Mouse (Mus musculus): ENCODE data around the gene Rxra. TPM values are rescaled to one million over a fixed set of nuclear protein-coding genes. Genes with fewer than 3 reads are reported as not detected.

Gene Rxra
- polyA plus RNA-seq, 1 experiment from 2014 or later = 5.2 TPM

DNA sequence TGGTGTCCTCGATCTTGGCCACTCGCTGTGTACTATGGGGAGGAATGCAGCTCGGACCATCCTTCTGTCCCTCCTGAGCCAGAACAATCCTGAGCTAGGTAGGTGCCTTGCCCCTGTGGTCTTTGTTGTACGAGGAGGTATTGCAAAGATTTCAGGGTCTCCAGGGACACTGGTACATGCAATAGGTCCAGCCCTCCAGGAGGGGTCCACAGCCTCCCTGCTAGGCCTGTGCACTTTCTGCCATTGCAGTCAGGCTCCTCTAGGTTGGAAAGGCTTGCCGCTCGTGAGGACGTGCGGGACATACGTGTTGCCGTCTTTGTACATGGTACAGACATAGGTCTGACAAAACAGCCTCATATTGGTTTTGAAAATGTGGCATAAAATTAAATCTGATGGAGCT, 98.8 kb downstream of the Rxra start:
- Histone ChIP-seq H3K36me3 (ENCODE audit: control insufficient read depth, insufficient read depth, low read length) (no peaks in the 10 kb centered on the region), H3K4me2 (no peak overlapping the region), H3K4me1 (replicated peaks; ENCODE audit: control insufficient read depth, insufficient read depth, low read length) (no peaks in the 10 kb centered on the region), H3K9me3 (ENCODE audit: control insufficient read depth, low read length) (no peaks in the 10 kb centered on the region), H3K9ac (ENCODE audit: low read depth, low read length) (no peak overlapping the region), H3K27me3 (replicated peaks; ENCODE audit: control insufficient read depth, insufficient read depth, low read length) (no peaks in the 10 kb centered on the region), H3K27ac (ENCODE audit: low read depth, low read length) (no peak overlapping the region), H3K4me3 (ENCODE audit: low read depth, low read length) (no peak overlapping the region)
- no peak for ATAC-seq (replicated peaks; ENCODE audit: low FRiP score)
- no peak for DNase-seq (ENCODE audit: low spot score)
- WGBS = 86% methylated on average over 10 of the region's 10 CpGs

DNA sequence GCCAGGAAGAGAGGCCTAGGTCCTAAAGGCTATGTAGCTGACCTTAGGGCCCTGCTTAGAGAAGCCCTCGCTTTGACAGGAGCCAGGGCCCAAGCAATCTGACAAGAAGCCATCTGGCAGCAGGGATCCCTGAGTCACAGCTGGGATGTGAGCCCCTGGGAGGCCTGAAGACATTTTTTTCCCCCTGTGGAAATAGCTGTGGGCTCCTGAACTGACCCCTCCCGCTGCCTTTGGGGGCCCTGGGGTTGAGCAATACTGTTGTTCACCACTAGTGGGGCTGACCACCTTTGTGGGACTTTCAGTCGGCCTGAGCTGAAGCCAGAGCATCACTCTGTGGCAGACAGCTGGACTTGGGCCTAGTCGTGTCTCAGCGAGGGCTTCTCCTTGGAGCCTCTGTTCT, 99.4 kb downstream of the Rxra start:
- 53% methylated on average over 5 of the region's 5 CpGs for WGBS
- Histone ChIP-seq H3K27me3 (replicated peaks; ENCODE audit: control insufficient read depth, insufficient read depth, low read length) (no peaks in the 10 kb centered on the region), H3K27ac (ENCODE audit: low read depth, low read length) (no peak overlapping the region), H3K36me3 (ENCODE audit: control insufficient read depth, insufficient read depth, low read length) (no peaks in the 10 kb centered on the region), H3K4me3 (ENCODE audit: low read depth, low read length) (no peak overlapping the region), H3K4me1 (replicated peaks; ENCODE audit: control insufficient read depth, insufficient read depth, low read length) (no peaks in the 10 kb centered on the region), H3K9me3 (ENCODE audit: control insufficient read depth, low read length) (no peaks in the 10 kb centered on the region), H3K4me2 (no peak overlapping the region), H3K9ac (ENCODE audit: low read depth, low read length) (no peak overlapping the region)
- DNase-seq (ENCODE audit: low spot score) (no peak), ATAC-seq (replicated peaks; ENCODE audit: low FRiP score) (no peak)

DNA sequence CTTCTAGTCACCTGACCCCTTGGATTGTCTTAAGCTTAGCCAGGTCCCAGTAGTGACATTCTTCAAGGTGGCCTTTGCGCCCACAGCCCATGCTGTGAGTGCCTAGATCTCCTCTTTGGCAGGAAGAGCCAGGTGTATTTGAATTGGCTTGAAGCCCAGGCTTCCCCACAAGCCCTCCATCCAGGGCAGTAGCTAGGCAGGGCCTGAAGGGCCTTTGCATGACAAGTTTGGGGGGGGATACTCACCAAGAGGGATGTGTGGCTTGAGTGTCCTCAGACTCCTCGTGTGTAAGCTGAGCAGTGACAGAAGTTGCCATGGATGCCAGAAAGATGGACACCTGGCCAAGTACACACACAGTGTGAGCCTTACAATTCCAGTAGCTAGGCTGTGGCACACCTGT, 101.5 kb downstream of the Rxra start:
- DNase-seq (ENCODE audit: low spot score) = no peak
- no peak overlapping the region for H3K4me3 ChIP-seq (ENCODE audit: low read depth, low read length)
- WGBS = 70% methylated on average over 2 of the region's 2 CpGs
- no peak overlapping the region for H3K9ac ChIP-seq (ENCODE audit: low read depth, low read length)
- H3K9me3 ChIP-seq (ENCODE audit: control insufficient read depth, low read length) = no peaks in the 10 kb centered on the region
- H3K27me3 ChIP-seq (replicated peaks; ENCODE audit: control insufficient read depth, insufficient read depth, low read length) = no peaks in the 10 kb centered on the region
- H3K4me1 ChIP-seq (replicated peaks; ENCODE audit: control insufficient read depth, insufficient read depth, low read length) = no peaks in the 10 kb centered on the region
- no peak overlapping the region for H3K27ac ChIP-seq (ENCODE audit: low read depth, low read length)
- no peaks in the 10 kb centered on the region for H3K36me3 ChIP-seq (ENCODE audit: control insufficient read depth, insufficient read depth, low read length)
- no peak for ATAC-seq (replicated peaks; ENCODE audit: low FRiP score)
- no peak overlapping the region for H3K4me2 ChIP-seq

DNA sequence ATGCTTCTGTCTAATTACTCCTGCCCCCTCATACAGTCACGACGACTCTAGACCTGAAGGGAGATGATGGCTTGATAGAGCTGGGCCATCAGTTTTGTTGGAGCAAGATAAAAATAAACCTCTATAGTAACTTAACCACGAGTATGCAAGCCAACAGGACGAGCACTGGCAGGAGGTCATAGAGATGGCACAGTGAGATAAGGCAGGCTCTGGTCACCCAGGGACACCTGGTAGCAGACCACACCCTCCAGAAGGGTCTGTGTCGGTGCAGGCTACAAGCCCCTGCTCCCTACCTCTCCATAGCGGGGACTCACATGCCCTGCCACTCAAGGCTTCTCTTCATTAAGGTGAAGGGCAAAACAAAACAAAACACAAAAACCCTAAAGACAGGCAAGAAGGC, 102.0 kb downstream of the Rxra start:
- H3K4me3 ChIP-seq (ENCODE audit: low read depth, low read length) = no peak overlapping the region
- H3K4me1 ChIP-seq (replicated peaks; ENCODE audit: control insufficient read depth, insufficient read depth, low read length) = no peaks in the 10 kb centered on the region
- H3K4me2 ChIP-seq = no peak overlapping the region
- no peak overlapping the region for H3K9ac ChIP-seq (ENCODE audit: low read depth, low read length)
- no peaks in the 10 kb centered on the region for H3K9me3 ChIP-seq (ENCODE audit: control insufficient read depth, low read length)
- no peak for DNase-seq (ENCODE audit: low spot score)
- no peak for ATAC-seq (replicated peaks; ENCODE audit: low FRiP score)
- no peaks in the 10 kb centered on the region for H3K36me3 ChIP-seq (ENCODE audit: control insufficient read depth, insufficient read depth, low read length)
- 44% methylated on average over 6 of the region's 6 CpGs for WGBS
- H3K27ac ChIP-seq (ENCODE audit: low read depth, low read length) = no peak overlapping the region
- H3K27me3 ChIP-seq (replicated peaks; ENCODE audit: control insufficient read depth, insufficient read depth, low read length) = no peaks in the 10 kb centered on the region

DNA sequence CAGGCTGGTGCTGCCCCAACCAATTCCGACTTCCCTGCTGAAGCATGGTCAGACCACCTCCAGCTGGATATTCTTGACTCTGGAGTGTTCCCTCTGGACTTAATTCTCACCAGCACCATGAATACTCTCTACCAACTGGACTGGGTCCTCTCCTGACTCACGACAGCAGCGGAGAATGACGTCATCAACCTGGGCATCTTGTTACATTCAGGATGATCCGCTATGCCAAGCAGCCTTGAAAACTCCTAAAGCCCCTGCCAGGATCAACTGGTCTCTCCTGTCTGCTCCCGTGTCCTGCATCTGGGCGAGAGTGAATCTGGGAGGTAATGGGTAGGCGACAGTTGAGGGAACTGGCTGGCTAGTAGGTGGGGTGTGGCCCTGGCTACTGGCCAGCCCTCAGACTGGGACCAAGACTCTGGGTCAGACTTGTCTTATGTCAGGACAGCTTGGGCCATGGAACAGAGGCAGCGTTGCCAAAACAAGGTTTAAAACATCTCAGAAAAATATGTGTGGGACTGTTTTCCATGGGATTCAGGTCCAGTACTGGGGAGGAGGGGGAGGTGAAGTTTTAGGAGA, 103.1 kb downstream of the Rxra start:
- no peaks in the 10 kb centered on the region for H3K9me3 ChIP-seq (ENCODE audit: control insufficient read depth, low read length)
- H3K27ac ChIP-seq (ENCODE audit: low read depth, low read length) = no peak overlapping the region
- DNase-seq (ENCODE audit: low spot score) (no peak), ATAC-seq (replicated peaks; ENCODE audit: low FRiP score) (no peak)
- WGBS = 82% methylated on average over 9 of the region's 9 CpGs
- H3K4me2 ChIP-seq = no peak overlapping the region
- no peak overlapping the region for H3K9ac ChIP-seq (ENCODE audit: low read depth, low read length)
- H3K27me3 ChIP-seq (replicated peaks; ENCODE audit: control insufficient read depth, insufficient read depth, low read length) = no peaks in the 10 kb centered on the region
- no peak overlapping the region for H3K4me3 ChIP-seq (ENCODE audit: low read depth, low read length)
- H3K36me3 ChIP-seq (ENCODE audit: control insufficient read depth, insufficient read depth, low read length) = no peaks in the 10 kb centered on the region
- no peaks in the 10 kb centered on the region for H3K4me1 ChIP-seq (replicated peaks; ENCODE audit: control insufficient read depth, insufficient read depth, low read length)

DNA sequence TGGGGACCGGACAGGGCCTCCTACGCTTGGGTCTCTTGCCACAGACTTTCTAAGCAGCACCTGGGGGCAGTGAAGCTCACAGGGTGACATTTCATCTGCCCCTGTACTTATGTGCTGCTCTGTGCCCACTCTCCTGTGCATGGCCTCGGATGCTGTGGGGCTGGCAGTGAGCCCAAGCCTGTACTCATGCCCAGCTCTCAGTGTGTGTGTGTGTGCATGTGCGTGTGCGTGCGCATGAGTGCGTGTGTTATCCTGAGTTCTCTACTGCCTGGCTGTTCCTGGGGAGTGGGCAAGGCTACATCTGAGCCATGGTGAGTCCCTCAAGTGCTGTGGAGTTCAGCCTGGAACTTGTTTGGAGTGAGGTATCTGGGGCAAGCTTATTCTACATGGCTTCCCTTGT, 103.9 kb downstream of the Rxra start:
- WGBS = 89% methylated on average over 7 of the region's 7 CpGs
- Histone ChIP-seq H3K27ac (ENCODE audit: low read depth, low read length) (no peak overlapping the region), H3K4me3 (ENCODE audit: low read depth, low read length) (no peak overlapping the region), H3K4me2 (no peak overlapping the region), H3K36me3 (ENCODE audit: control insufficient read depth, insufficient read depth, low read length) (no peaks in the 10 kb centered on the region), H3K9me3 (ENCODE audit: control insufficient read depth, low read length) (no peaks in the 10 kb centered on the region), H3K4me1 (replicated peaks; ENCODE audit: control insufficient read depth, insufficient read depth, low read length) (no peaks in the 10 kb centered on the region), H3K9ac (ENCODE audit: low read depth, low read length) (no peak overlapping the region), H3K27me3 (replicated peaks; ENCODE audit: control insufficient read depth, insufficient read depth, low read length) (no peaks in the 10 kb centered on the region)
- no peak for ATAC-seq (replicated peaks; ENCODE audit: low FRiP score)
- DNase-seq (ENCODE audit: low spot score) = no peak

DNA sequence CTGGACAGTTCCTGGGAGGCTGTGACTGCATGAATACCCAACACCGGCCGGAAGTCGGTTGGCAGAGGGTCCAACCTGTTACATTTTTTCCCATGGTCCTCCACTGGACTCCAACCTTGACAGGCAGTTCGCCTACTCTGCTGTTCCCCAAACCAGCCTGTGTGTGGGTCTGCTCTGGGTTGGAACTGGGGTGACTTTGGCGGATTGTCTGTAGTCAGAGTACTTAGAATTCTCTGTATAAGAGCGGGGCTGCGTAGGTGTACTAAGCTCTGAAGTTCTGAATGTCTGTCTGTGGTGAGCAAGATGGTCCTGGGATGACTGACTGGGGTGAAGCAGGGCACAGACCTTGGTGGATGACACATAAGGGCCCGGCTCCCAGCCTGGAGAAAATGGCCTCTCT, 109.1 kb downstream of the Rxra start:
- WGBS = 86% methylated on average over 8 of the region's 8 CpGs
- Histone ChIP-seq H3K36me3 (ENCODE audit: control insufficient read depth, insufficient read depth, low read length) (no peaks in the 10 kb centered on the region), H3K4me3 (ENCODE audit: low read depth, low read length) (no peak overlapping the region), H3K27ac (ENCODE audit: low read depth, low read length) (no peak overlapping the region), H3K9me3 (ENCODE audit: control insufficient read depth, low read length) (no peaks in the 10 kb centered on the region), H3K27me3 (replicated peaks; ENCODE audit: control insufficient read depth, insufficient read depth, low read length) (no peaks in the 10 kb centered on the region), H3K4me1 (replicated peaks; ENCODE audit: control insufficient read depth, insufficient read depth, low read length) (no peaks in the 10 kb centered on the region), H3K4me2 (no peak overlapping the region), H3K9ac (ENCODE audit: low read depth, low read length) (no peak overlapping the region)
- ATAC-seq (replicated peaks; ENCODE audit: low FRiP score) = no peak
- no peak for DNase-seq (ENCODE audit: low spot score)

DNA sequence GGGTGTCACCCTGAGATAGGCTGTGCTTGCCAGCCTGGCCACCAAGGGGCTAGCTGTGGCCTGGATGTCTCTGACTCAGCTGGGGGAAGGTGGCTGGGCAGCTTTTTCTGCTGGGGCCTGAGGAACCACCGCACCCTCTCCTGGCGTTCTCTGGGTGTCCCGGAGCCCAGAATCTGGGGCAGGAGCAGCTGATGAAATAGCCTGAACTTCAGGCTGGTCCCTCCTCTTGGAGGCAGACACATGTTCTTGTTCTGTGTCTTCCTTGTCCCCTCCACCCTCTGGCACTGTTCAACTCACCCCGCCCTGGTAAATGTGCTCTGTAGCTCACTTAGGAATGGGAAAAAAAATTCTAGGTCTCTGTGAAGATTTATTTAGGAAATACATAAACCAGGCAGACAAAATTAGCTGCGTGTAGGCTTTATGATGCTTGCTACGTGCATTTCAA, 109.8 kb downstream of the Rxra start:
- ATAC-seq (replicated peaks; ENCODE audit: low FRiP score) (no peak), DNase-seq (ENCODE audit: low spot score) (no peak)
- Histone ChIP-seq H3K4me2 (no peak overlapping the region), H3K4me3 (ENCODE audit: low read depth, low read length) (no peak overlapping the region), H3K9me3 (ENCODE audit: control insufficient read depth, low read length) (no peaks in the 10 kb centered on the region), H3K27ac (ENCODE audit: low read depth, low read length) (no peak overlapping the region), H3K36me3 (ENCODE audit: control insufficient read depth, insufficient read depth, low read length) (no peaks in the 10 kb centered on the region), H3K9ac (ENCODE audit: low read depth, low read length) (no peak overlapping the region), H3K27me3 (replicated peaks; ENCODE audit: control insufficient read depth, insufficient read depth, low read length) (no peaks in the 10 kb centered on the region), H3K4me1 (replicated peaks; ENCODE audit: control insufficient read depth, insufficient read depth, low read length) (no peaks in the 10 kb centered on the region)
- WGBS = 83% methylated on average over 6 of the region's 6 CpGs

DNA sequence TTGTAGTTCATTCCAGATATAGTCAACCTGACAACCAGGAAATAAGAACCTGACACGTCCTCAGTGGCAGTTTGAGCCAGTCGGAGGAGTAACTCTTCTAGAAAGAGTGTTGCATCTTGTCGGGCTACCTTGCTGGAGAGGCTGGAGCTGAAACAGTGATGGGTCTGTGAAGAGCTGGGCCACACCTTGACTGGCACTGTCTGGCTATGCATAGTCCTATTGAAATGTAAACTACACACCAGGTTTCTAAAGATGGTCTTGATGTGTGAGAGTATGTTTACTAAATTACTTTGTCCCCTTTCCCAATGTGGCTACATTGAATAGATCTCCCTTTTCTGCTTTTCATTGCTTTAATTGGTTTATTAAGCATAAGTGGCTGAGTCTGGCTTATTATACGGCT, 115.3 kb downstream of the Rxra start:
- DNase-seq (ENCODE audit: low spot score) = no peak
- no peaks in the 10 kb centered on the region for H3K4me1 ChIP-seq (replicated peaks; ENCODE audit: control insufficient read depth, insufficient read depth, low read length)
- H3K27ac ChIP-seq (ENCODE audit: low read depth, low read length) = no peak overlapping the region
- 66% methylated on average over 4 of the region's 4 CpGs for WGBS
- no peaks in the 10 kb centered on the region for H3K9me3 ChIP-seq (ENCODE audit: control insufficient read depth, low read length)
- H3K36me3 ChIP-seq (ENCODE audit: control insufficient read depth, insufficient read depth, low read length) = no peaks in the 10 kb centered on the region
- H3K9ac ChIP-seq (ENCODE audit: low read depth, low read length) = no peak overlapping the region
- ATAC-seq (replicated peaks; ENCODE audit: low FRiP score) = no peak
- no peak overlapping the region for H3K4me3 ChIP-seq (ENCODE audit: low read depth, low read length)
- H3K27me3 ChIP-seq (replicated peaks; ENCODE audit: control insufficient read depth, insufficient read depth, low read length) = no peaks in the 10 kb centered on the region
- no peak overlapping the region for H3K4me2 ChIP-seq

Measured in liver, embryonic 11.5 days (tissue).